Mouse (Mus musculus): Measurements from ENCODE around the gene Slc6a9. TPM values are rescaled to one million over a fixed set of nuclear protein-coding genes. Genes with fewer than 3 reads are reported as not detected.

The Slc6a9 gene
- polyA plus RNA-seq, 1 experiment from 2014 or later = 9.5 TPM

DNA sequence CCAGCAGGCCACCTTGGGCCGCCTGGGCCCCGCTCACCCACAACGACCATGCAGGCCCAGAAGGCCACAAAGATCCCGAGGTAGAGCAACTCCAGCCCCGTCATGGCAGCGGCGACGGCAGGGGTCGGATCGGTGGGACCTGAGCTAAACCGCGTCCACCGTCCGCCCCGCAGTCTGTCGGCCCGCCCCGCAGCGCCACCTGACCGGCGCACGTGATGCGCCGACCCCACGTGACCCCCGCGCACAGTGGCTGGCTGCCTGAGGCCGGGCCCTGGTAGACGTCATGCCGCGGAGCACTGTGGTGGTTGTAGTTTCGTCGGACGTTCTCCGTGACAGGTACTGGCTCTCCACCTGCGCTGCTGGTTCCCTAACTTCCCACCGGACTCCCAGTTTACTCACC, 52.8 kb downstream of the Slc6a9 start, which contains the start of gene Atp6v0b:
Gene Atp6v0b (minus strand): TSS at position 201 of the 400 bp plus-strand sequence.
- peak within 1 kb of the TSS; percentile 93 for H3K4me3 ChIP-seq (ENCODE audit: low read depth, low read length)
- peaks cover 21% of the 10 kb centered on the region for H3K4me1 ChIP-seq (replicated peaks; ENCODE audit: control insufficient read depth, insufficient read depth, low read length)
- 0% methylated on average over 37 of the region's 37 CpGs for WGBS
- DNase-seq (ENCODE audit: low spot score) = peak; percentile 93
- peak within 1 kb of the TSS; percentile 69 for H3K9ac ChIP-seq (ENCODE audit: low read length)
- 0 out of 2 replicates have a peak within 1 kb of the TSS, but pooled peaks have one; percentile 22 for H3K27ac ChIP-seq (ENCODE audit: low read depth)
- H3K4me2 ChIP-seq (ENCODE audit: low read length) = peak within 1 kb of the TSS; percentile 93
- H3K27me3 ChIP-seq (replicated peaks; ENCODE audit: control insufficient read depth, insufficient read depth, low read length) = no peaks in the 10 kb centered on the region
- peaks cover 33% of the 10 kb centered on the region for H3K36me3 ChIP-seq (ENCODE audit: control insufficient read depth, insufficient read depth, low read length)
- peak; percentile 85 for ATAC-seq (replicated peaks; ENCODE audit: low FRiP score, low TSS enrichment, low read depth)
- H3K9me3 ChIP-seq (ENCODE audit: control insufficient read depth, low read length) = no peaks in the 10 kb centered on the region

DNA sequence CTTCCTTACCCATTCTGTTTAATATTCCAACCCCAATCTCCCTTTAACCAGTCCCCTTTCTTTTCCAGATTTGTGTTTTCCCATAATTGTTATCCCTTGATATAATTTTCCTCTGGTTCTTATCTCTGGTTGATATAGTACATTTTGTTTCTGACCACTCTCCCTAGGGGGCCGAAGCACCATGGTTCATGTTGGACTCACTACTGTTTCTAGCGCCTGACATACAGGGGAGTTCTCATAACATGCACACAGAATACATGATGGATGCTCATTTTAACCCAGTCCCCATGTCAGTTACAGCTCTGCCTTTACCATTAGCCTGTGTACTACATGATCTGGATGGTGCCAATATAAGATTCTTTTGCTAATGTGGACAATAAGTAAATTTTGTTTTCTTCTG, 53.6 kb downstream of the Slc6a9 start:
- H3K4me2 ChIP-seq (ENCODE audit: low read length) = peak overlapping the region; percentile 93
- H3K9ac ChIP-seq (ENCODE audit: low read length) = no peak overlapping the region
- 66% methylated on average over 2 of the region's 2 CpGs for WGBS
- H3K4me1 ChIP-seq (replicated peaks; ENCODE audit: control insufficient read depth, insufficient read depth, low read length) = peaks cover 16% of the 10 kb centered on the region
- DNase-seq (ENCODE audit: low spot score) (no peak), ATAC-seq (replicated peaks; ENCODE audit: low FRiP score, low TSS enrichment, low read depth) (no peak)
- no peak overlapping the region for H3K4me3 ChIP-seq (ENCODE audit: low read depth, low read length)
- H3K36me3 ChIP-seq (ENCODE audit: control insufficient read depth, insufficient read depth, low read length) = peaks cover 33% of the 10 kb centered on the region
- no peaks in the 10 kb centered on the region for H3K9me3 ChIP-seq (ENCODE audit: control insufficient read depth, low read length)
- H3K27me3 ChIP-seq (replicated peaks; ENCODE audit: control insufficient read depth, insufficient read depth, low read length) = no peaks in the 10 kb centered on the region
- H3K27ac ChIP-seq (ENCODE audit: low read depth) = no peak overlapping the region

DNA sequence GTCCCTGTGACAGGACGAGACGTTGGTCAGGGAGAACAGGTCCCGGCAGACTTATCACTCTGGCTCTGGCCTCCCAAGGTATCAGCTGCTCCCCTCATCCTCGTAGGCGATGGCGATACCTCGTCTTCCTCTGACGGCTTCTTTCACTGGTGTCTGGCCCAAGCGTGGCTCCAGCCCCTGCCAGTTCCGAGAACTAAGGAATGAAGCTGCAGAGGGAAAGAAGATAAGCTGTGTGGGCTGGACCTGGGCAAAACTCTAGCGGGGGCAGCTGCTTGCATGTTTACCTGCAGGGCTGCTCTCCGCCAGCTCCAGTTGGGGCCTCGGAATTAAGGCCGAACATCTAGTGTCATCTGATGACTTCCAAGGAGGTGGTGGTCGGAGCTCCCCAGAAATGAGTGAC, 55.2 kb downstream of the Slc6a9 start:
- H3K9me3 ChIP-seq (ENCODE audit: control insufficient read depth, low read length) = no peaks in the 10 kb centered on the region
- ATAC-seq (replicated peaks; ENCODE audit: low FRiP score, low TSS enrichment, low read depth) = no peak
- no peak for DNase-seq (ENCODE audit: low spot score)
- no peak overlapping the region for H3K4me2 ChIP-seq (ENCODE audit: low read length)
- H3K27me3 ChIP-seq (replicated peaks; ENCODE audit: control insufficient read depth, insufficient read depth, low read length) = no peaks in the 10 kb centered on the region
- WGBS = 88% methylated on average over 15 of the region's 15 CpGs
- peaks cover 36% of the 10 kb centered on the region for H3K36me3 ChIP-seq (ENCODE audit: control insufficient read depth, insufficient read depth, low read length)
- H3K4me3 ChIP-seq (ENCODE audit: low read depth, low read length) = no peak overlapping the region
- no peak overlapping the region for H3K27ac ChIP-seq (ENCODE audit: low read depth)
- H3K4me1 ChIP-seq (replicated peaks; ENCODE audit: control insufficient read depth, insufficient read depth, low read length) = peaks cover 12% of the 10 kb centered on the region
- H3K9ac ChIP-seq (ENCODE audit: low read length) = no peak overlapping the region

DNA sequence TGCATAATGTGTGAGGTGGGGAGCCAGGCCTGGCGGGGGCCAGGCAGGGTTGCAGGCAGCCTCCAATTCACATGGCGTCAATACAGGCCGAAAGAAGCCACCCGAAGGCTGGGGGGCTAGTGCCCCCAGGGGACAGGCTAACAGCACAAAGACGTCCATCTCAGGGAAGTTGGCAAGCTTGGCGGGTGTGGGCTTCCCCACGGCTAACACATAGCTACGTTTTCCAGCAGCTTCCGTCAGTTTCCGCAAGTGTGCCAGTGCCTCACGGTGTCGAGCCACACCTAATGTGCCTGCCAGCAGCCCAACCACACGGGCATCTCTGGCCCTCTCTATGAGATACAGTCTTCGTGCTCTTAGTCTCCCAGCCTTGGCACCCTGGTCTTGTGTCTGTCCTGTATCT, 55.7 kb downstream of the Slc6a9 start:
- Histone ChIP-seq H3K27me3 (replicated peaks; ENCODE audit: control insufficient read depth, insufficient read depth, low read length) (no peaks in the 10 kb centered on the region), H3K4me1 (replicated peaks; ENCODE audit: control insufficient read depth, insufficient read depth, low read length) (peaks cover 12% of the 10 kb centered on the region), H3K4me3 (ENCODE audit: low read depth, low read length) (no peak overlapping the region), H3K9me3 (ENCODE audit: control insufficient read depth, low read length) (no peaks in the 10 kb centered on the region), H3K4me2 (ENCODE audit: low read length) (no peak overlapping the region), H3K27ac (ENCODE audit: low read depth) (no peak overlapping the region), H3K9ac (ENCODE audit: low read length) (no peak overlapping the region), H3K36me3 (ENCODE audit: control insufficient read depth, insufficient read depth, low read length) (peaks cover 34% of the 10 kb centered on the region)
- DNase-seq (ENCODE audit: low spot score) = no peak
- 91% methylated on average over 14 of the region's 14 CpGs for WGBS
- ATAC-seq (replicated peaks; ENCODE audit: low FRiP score, low TSS enrichment, low read depth) = no peak

DNA sequence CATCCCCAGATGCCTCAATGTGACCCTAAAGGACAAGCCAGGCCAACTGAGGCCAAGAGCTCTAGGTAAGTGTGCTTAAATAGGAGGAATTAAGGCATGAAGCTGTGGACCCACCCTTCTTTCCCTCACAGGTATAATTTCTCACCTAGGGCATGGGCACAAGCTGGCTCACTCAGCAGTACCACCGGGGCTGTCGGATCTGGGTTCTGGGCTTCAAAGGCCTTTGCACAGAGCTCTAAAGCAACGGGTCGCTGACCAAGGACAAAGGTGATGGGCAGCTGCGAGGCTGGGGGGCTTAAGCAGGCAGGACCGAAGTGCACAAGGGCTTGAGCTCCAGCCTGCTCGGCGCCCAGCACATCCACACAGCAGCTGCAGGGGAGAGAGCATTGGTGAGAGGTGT, 56.4 kb downstream of the Slc6a9 start:
- ATAC-seq (replicated peaks; ENCODE audit: low FRiP score, low TSS enrichment, low read depth) = no peak
- no peak for DNase-seq (ENCODE audit: low spot score)
- Histone ChIP-seq H3K9ac (ENCODE audit: low read length) (no peak overlapping the region), H3K27ac (ENCODE audit: low read depth) (no peak overlapping the region), H3K9me3 (ENCODE audit: control insufficient read depth, low read length) (no peaks in the 10 kb centered on the region), H3K4me1 (replicated peaks; ENCODE audit: control insufficient read depth, insufficient read depth, low read length) (peaks cover 12% of the 10 kb centered on the region), H3K4me2 (ENCODE audit: low read length) (peak overlapping the region; percentile 91; the same call in 1 of the 2 replicates), H3K36me3 (ENCODE audit: control insufficient read depth, insufficient read depth, low read length) (peaks cover 34% of the 10 kb centered on the region), H3K27me3 (replicated peaks; ENCODE audit: control insufficient read depth, insufficient read depth, low read length) (no peaks in the 10 kb centered on the region), H3K4me3 (ENCODE audit: low read depth, low read length) (peak overlapping the region; percentile 81; the same call in 1 of the 2 replicates)
- 87% methylated on average over 8 of the region's 8 CpGs for WGBS

DNA sequence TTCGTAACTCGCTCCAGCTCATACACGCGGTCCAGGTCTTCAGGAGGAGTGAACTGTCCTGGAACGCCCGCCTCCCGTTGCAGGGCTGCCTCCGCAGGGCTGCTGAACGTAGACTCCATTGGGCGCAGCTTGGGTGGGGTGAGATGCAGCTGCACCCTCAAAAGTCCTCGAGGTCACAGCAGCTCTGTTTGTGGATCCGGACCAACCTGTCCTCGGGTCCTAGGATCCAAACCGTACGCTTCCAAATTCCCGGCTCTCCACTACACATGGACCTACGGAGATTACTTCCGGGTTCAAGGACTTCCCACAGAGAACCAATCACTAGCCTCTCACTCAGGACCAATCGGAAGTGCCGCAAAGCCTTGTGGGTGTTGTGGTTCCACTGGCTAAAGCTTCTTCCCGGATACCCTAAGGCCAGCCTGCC, 57.4 kb downstream of the Slc6a9 start, which contains the start of gene Dph2:
Gene Dph2 (minus strand): TSS at position 295 of the 424 bp plus-strand sequence.
- DNase-seq (ENCODE audit: low spot score) = peak; percentile 84
- ATAC-seq (replicated peaks; ENCODE audit: low FRiP score, low TSS enrichment, low read depth) = peak; percentile 85
- Histone ChIP-seq H3K9ac (ENCODE audit: low read length) (peak within 1 kb of the TSS; percentile 48), H3K27me3 (replicated peaks; ENCODE audit: control insufficient read depth, insufficient read depth, low read length) (no peaks in the 10 kb centered on the region), H3K27ac (ENCODE audit: low read depth) (no peak within 1 kb of the TSS), H3K9me3 (ENCODE audit: control insufficient read depth, low read length) (no peaks in the 10 kb centered on the region), H3K4me1 (replicated peaks; ENCODE audit: control insufficient read depth, insufficient read depth, low read length) (peaks cover 6% of the 10 kb centered on the region; the same call in 1 of the 2 replicates), H3K4me3 (ENCODE audit: low read depth, low read length) (peak within 1 kb of the TSS; percentile 81), H3K36me3 (ENCODE audit: control insufficient read depth, insufficient read depth, low read length) (peaks cover 42% of the 10 kb centered on the region), H3K4me2 (ENCODE audit: low read length) (peak within 1 kb of the TSS; percentile 91)
- under 1% methylated on average over 21 of the region's 21 CpGs for WGBS

DNA sequence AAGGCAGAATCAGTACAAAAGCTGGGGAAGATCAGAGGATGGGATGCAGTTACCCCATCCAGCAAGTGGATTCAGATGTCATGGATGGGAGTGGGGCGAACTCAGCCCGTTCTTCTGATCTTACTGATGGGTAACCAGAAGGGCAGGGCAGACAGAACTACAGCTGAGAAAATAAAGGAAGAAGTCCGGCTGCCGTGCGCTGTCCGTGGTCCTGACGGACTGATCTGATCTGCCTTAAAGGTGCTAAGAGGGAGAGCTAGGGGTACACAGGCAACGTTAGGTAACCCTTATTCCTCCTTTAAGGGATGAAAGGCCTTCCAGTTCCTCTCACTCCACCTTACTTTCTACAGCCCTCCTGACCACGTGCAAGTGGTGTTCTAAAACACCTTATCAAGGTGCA, 59.1 kb downstream of the Slc6a9 start:
- H3K4me1 ChIP-seq (replicated peaks; ENCODE audit: control insufficient read depth, insufficient read depth, low read length) = peaks cover 6% of the 10 kb centered on the region; the same call in 1 of the 2 replicates
- peaks cover 56% of the 10 kb centered on the region for H3K36me3 ChIP-seq (ENCODE audit: control insufficient read depth, insufficient read depth, low read length)
- H3K4me2 ChIP-seq (ENCODE audit: low read length) = no peak overlapping the region
- H3K9me3 ChIP-seq (ENCODE audit: control insufficient read depth, low read length) = no peaks in the 10 kb centered on the region
- no peak overlapping the region for H3K4me3 ChIP-seq (ENCODE audit: low read depth, low read length)
- no peak overlapping the region for H3K27ac ChIP-seq (ENCODE audit: low read depth)
- no peak overlapping the region for H3K9ac ChIP-seq (ENCODE audit: low read length)
- WGBS = 19% methylated on average over 9 of the region's 9 CpGs
- DNase-seq (ENCODE audit: low spot score) (peak; percentile 87), ATAC-seq (replicated peaks; ENCODE audit: low FRiP score, low TSS enrichment, low read depth) (no peak)
- H3K27me3 ChIP-seq (replicated peaks; ENCODE audit: control insufficient read depth, insufficient read depth, low read length) = no peaks in the 10 kb centered on the region

DNA sequence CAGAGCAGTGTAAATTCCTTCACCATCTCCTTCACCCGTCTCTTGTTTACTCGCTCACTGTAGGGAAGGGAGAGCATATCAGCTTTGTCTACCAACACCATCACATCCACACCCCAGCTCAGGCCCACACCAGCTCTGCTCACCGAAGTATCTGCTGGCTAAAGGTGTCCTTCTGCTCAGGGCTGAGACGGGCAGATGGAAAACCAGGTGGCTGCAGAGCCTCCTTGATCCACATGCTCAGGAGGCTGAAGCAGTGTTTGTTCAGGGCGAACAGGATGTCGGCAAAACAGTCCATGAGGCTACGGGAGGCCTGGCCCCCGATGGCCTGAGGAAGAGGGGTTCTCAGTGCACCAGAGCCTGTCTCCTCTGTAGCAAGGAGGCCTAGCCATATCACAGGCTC, 60.3 kb downstream of the Slc6a9 start:
- peaks cover 6% of the 10 kb centered on the region; the same call in 1 of the 2 replicates for H3K4me1 ChIP-seq (replicated peaks; ENCODE audit: control insufficient read depth, insufficient read depth, low read length)
- no peaks in the 10 kb centered on the region for H3K27me3 ChIP-seq (replicated peaks; ENCODE audit: control insufficient read depth, insufficient read depth, low read length)
- no peak overlapping the region for H3K4me2 ChIP-seq (ENCODE audit: low read length)
- peaks cover 60% of the 10 kb centered on the region for H3K36me3 ChIP-seq (ENCODE audit: control insufficient read depth, insufficient read depth, low read length)
- H3K9me3 ChIP-seq (ENCODE audit: control insufficient read depth, low read length) = no peaks in the 10 kb centered on the region
- DNase-seq (ENCODE audit: low spot score) = no peak
- ATAC-seq (replicated peaks; ENCODE audit: low FRiP score, low TSS enrichment, low read depth) = no peak
- WGBS = 86% methylated on average over 8 of the region's 8 CpGs
- no peak overlapping the region for H3K4me3 ChIP-seq (ENCODE audit: low read depth, low read length)
- H3K27ac ChIP-seq (ENCODE audit: low read depth) = no peak overlapping the region
- no peak overlapping the region for H3K9ac ChIP-seq (ENCODE audit: low read length)

DNA sequence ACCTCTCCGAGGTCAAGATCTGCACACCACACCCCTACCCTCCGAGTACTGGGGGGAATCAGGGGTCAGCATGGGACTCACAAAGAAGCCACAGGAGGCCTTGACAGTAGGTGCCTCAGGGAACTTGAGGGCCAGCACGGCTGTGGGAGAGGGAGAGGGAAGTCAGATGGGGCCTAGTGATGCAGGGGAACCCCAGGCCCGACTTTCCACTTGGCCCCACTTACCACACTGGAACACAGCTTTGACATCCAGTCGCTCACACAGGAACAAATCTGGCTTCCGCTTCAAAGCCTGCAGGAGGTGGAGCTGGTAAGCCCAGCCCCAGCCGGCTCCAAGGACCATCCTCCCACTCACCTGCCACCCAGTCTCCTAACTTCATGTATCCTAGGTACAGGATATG, 61.0 kb downstream of the Slc6a9 start:
- Histone ChIP-seq H3K36me3 (ENCODE audit: control insufficient read depth, insufficient read depth, low read length) (peaks cover 63% of the 10 kb centered on the region), H3K27ac (ENCODE audit: low read depth) (no peak overlapping the region), H3K4me3 (ENCODE audit: low read depth, low read length) (no peak overlapping the region), H3K4me1 (replicated peaks; ENCODE audit: control insufficient read depth, insufficient read depth, low read length) (peaks cover 6% of the 10 kb centered on the region; the same call in 1 of the 2 replicates), H3K4me2 (ENCODE audit: low read length) (no peak overlapping the region), H3K9me3 (ENCODE audit: control insufficient read depth, low read length) (no peaks in the 10 kb centered on the region), H3K27me3 (replicated peaks; ENCODE audit: control insufficient read depth, insufficient read depth, low read length) (no peaks in the 10 kb centered on the region), H3K9ac (ENCODE audit: low read length) (no peak overlapping the region)
- no peak for ATAC-seq (replicated peaks; ENCODE audit: low FRiP score, low TSS enrichment, low read depth)
- no peak for DNase-seq (ENCODE audit: low spot score)
- 83% methylated on average over 7 of the region's 7 CpGs for WGBS
